Mouse (Mus musculus) forebrain, embryonic 16.5 days (tissue): ENCODE data around the gene Bmp10. TPM values are rescaled to one million over a fixed set of nuclear protein-coding genes. Genes with fewer than 3 reads are reported as not detected.
A peak's percentile ranks its signal among the peaks of the same experiment; 100 is the strongest.

Experiments used
- ATAC-seq: fragments of 200-750 bp; cut with Nextera tagmentation; 2 replicates; pipeline ENCODE4 v1.8.0; 2017; ENCODE audit warnings: mild to moderate bottlenecking, moderate library complexity
- H3K27ac ChIP-seq: fragments of 300-500 bp; sonication (generic); 2 replicates; pipeline ENCODE4 v1.5.1; 2014; ENCODE audit warnings: low read length, control low read depth
- H3K27me3 ChIP-seq: fragments of 300-500 bp; sonication (generic); replicated peaks from 2 replicates; pipeline ENCODE4 v1.6.1; 2014; ENCODE audit warnings: low read length; ENCODE audit not compliant: control insufficient read depth, insufficient read depth
- H3K36me3 ChIP-seq: fragments of 300-500 bp; sonication (generic); 2 replicates; pipeline ENCODE4 v1.6.1; 2014; ENCODE audit not compliant: control insufficient read depth, insufficient read depth
- H3K4me1 ChIP-seq: fragments of 300-500 bp; sonication (generic); replicated peaks from 2 replicates; pipeline ENCODE4 v1.6.1; 2014; ENCODE audit warnings: low read length; ENCODE audit not compliant: control insufficient read depth, insufficient read depth
- H3K4me2 ChIP-seq: fragments of 300-500 bp; sonication (generic); 2 replicates; pipeline ENCODE4 v1.6.1; 2014; ENCODE audit warnings: mild to moderate bottlenecking, low read length, control low read depth
- H3K4me3 ChIP-seq: fragments of 300-500 bp; sonication (generic); replicated peaks from 2 replicates; pipeline ENCODE4 v1.5.1; 2014; ENCODE audit warnings: mild to moderate bottlenecking, low read length, control low read depth
- H3K9ac ChIP-seq: fragments of 300-500 bp; sonication (generic); replicated peaks from 2 replicates; pipeline ENCODE4 v1.6.1; 2014; ENCODE audit warnings: low read depth, low read length, control low read depth
- H3K9me3 ChIP-seq: fragments of 300-500 bp; sonication (generic); 2 replicates; pipeline ENCODE4 v1.6.1; 2016; ENCODE audit warnings: low read length; ENCODE audit not compliant: control insufficient read depth
- WGBS: fragments of 180-500 bp; shearing (Covaris S2); extraction: QIAGEN DNeasy Blood & Tissue Kit; methylation state at CpG from one replicate; pipeline ENCODE4 v1.1.7; 2014; 5-methylcytosine and 5-hydroxymethylcytosine counted together
- polyA plus RNA-seq: library from polyadenylated mRNA; unstranded; fragments of >200 nt; fragmentation: Nextera tagmentation; extraction: Ambion mirVana; gene quantifications from 2 replicates; pipeline ENCODE4 v1.2.1, GENCODE M21; 2015

Gene Bmp10
- polyA plus RNA-seq, 1 experiment from 2014 or later, result not detected

- Histone ChIP-seq H3K27me3 (no peaks in the 10 kb centered on the region), H3K9ac (no peak overlapping the region), H3K4me3 (no peak overlapping the region), H3K27ac (no peak overlapping the region), H3K9me3 (no peaks in the 10 kb centered on the region), H3K4me2 (no peak overlapping the region), H3K4me1 (no peaks in the 10 kb centered on the region; the same call in 1 of the 2 replicates), H3K36me3 (no peaks in the 10 kb centered on the region)
- 2% methylated on average over 5 of the region's 5 CpGs for WGBS
- no peak for ATAC-seq
Measured at GRCm38 (mm10) chr6:87399137-87399536, 29.7 kb upstream of the Bmp10 start.

GRCm38 (mm10) chr6:87399886-87400566 lies 28.8 kb upstream of the Bmp10 start:
- Histone ChIP-seq H3K4me1 (no peaks in the 10 kb centered on the region; the same call in 1 of the 2 replicates), H3K27ac (no peak overlapping the region), H3K27me3 (no peaks in the 10 kb centered on the region)

DNA sequence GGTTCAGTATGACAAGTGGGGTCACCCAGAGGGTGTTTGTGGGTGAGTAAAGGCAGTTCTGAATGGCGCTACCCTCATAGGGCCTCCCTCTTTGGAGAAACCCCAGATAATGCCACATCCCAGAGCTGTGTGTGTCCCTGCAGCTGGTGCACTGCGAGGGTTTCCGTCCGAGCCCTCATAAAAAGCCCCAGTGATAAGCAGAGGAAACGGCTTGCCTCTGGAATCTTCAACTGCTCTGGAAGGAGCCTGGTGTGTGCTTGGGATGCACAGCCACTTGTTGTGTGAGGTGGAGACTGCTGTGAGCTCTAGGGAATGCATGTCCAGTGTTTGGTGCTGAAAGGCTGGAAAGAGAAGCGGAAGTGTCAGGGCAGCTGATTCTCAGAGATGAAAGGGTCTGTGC lies 27.3 kb upstream of the Bmp10 start:
- Histone ChIP-seq H3K36me3 (no peaks in the 10 kb centered on the region), H3K9ac (no peak overlapping the region), H3K4me2 (no peak overlapping the region), H3K4me3 (no peak overlapping the region), H3K4me1 (no peaks in the 10 kb centered on the region; the same call in 1 of the 2 replicates), H3K27me3 (no peaks in the 10 kb centered on the region), H3K9me3 (no peaks in the 10 kb centered on the region), H3K27ac (no peak overlapping the region)
- no peak for ATAC-seq
- 87% methylated on average over 6 of the region's 6 CpGs for WGBS

More at GRCm38 (mm10) chr6:87399886-87400566, 28.8 kb upstream of the Bmp10 start:
- Histone ChIP-seq H3K36me3 (no peaks in the 10 kb centered on the region), H3K4me3 (no peak overlapping the region), H3K9me3 (no peaks in the 10 kb centered on the region), H3K9ac (no peak overlapping the region), H3K4me2 (no peak overlapping the region)
- WGBS, result 62% methylated on average over 4 of the region's 4 CpGs
- ATAC-seq, result no peak

DNA sequence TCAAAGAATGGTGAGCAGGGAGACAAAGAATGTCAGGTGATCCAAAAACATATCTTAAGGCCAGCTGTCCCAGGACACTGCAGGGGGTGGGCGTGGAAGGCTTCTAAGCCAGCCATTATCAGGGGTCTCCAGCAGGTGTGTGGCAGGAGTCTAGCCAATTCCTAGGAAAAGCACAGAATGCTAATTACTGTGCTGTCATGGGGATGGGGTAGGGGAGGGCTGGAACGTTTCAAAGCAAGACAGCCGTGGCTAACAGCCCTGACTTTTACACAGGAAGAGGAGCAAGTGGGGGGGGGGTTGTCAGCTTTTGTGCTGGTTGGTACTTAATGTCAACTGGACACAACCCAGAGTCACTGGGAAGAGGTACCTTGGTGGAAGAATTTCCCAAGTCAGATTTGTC lies 16.8 kb upstream of the Bmp10 start:
- 28% methylated on average over 3 of the region's 3 CpGs for WGBS
- no peak overlapping the region for H3K9ac ChIP-seq
- H3K4me3 ChIP-seq, result no peak overlapping the region
- ATAC-seq, result no peak
- H3K4me1 ChIP-seq, result no peaks in the 10 kb centered on the region
- no peak overlapping the region for H3K27ac ChIP-seq
- no peak overlapping the region for H3K4me2 ChIP-seq
- H3K36me3 ChIP-seq, result no peaks in the 10 kb centered on the region
- H3K9me3 ChIP-seq, result no peaks in the 10 kb centered on the region
- no peaks in the 10 kb centered on the region for H3K27me3 ChIP-seq

- no peak for ATAC-seq
- Histone ChIP-seq H3K36me3 (no peaks in the 10 kb centered on the region), H3K4me2 (no peak overlapping the region), H3K9me3 (no peaks in the 10 kb centered on the region), H3K4me1 (0 out of 2 replicates have a peak, but pooled peaks cover 3% of the 10 kb centered on the region), H3K27me3 (no peaks in the 10 kb centered on the region), H3K4me3 (no peak overlapping the region), H3K9ac (no peak overlapping the region), H3K27ac (no peak overlapping the region)
- WGBS, result 92% methylated on average over 7 of the region's 7 CpGs
Measured at GRCm38 (mm10) chr6:87422304-87422703, 6.5 kb upstream of the Bmp10 start.

DNA sequence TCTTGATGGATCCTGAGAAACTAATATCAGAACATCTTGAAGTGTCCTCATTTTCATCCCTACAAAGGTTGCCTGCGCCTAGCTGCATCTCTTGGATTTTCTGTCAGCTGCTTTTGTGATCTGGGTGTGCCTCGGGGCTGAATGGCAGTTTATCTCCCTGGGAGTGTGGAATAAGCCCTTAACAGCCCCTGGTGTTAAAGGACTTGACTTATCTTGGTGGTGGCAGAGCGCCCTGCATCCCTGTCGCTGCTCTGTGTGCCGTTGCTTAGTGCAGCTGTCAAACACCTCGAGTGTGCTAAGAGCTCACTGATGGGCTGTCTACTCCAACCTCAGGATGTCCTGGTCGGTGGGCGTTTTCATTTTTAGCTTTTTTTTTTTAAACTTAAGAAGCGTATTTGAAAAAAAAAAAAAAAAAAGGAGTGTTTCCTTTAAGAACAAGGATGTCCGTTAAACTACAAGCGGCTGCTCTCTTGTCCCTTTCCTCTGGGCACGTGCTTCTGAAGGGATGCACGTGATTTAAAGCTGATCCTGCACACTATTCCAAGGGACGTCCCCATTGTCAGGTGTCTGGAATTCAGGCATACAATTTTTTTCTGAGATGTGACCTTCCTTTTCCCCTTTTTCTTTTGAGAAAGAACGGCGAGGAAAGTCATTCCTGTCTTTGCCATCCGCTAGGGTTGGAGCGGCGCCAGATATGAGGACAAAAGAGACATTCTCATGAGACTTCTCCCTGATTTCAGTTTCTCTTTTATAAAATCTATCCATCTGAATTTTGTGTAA lies 4.6 kb upstream of the Bmp10 start:
- H3K9ac ChIP-seq, result no peak overlapping the region
- WGBS, result 46% methylated on average over 19 of the region's 19 CpGs
- 0 out of 2 replicates have a peak, but pooled peaks cover 3% of the 10 kb centered on the region for H3K4me1 ChIP-seq
- no peaks in the 10 kb centered on the region for H3K27me3 ChIP-seq
- ATAC-seq, result no peak; the same call in 1 of the 2 replicates
- H3K36me3 ChIP-seq, result no peaks in the 10 kb centered on the region
- H3K27ac ChIP-seq, result no peak overlapping the region
- H3K4me3 ChIP-seq, result peak overlapping the region; percentile 10
- no peaks in the 10 kb centered on the region for H3K9me3 ChIP-seq
- H3K4me2 ChIP-seq, result peak overlapping the region; percentile 13

- Histone ChIP-seq H3K4me3 (no peak overlapping the region), H3K9me3 (no peaks in the 10 kb centered on the region), H3K9ac (no peak overlapping the region), H3K4me2 (no peak overlapping the region), H3K27ac (no peak overlapping the region), H3K4me1 (0 out of 2 replicates have a peak, but pooled peaks cover 3% of the 10 kb centered on the region), H3K36me3 (no peaks in the 10 kb centered on the region), H3K27me3 (no peaks in the 10 kb centered on the region)
- WGBS, result 77% methylated on average over 5 of the region's 5 CpGs
- ATAC-seq, result no peak
Measured at GRCm38 (mm10) chr6:87426954-87427353, 1.8 kb upstream of the Bmp10 start.

GRCm38 (mm10) chr6:87427616-87428015 lies 1.2 kb upstream of the Bmp10 start:
- H3K4me1 ChIP-seq, result 0 out of 2 replicates have a peak, but pooled peaks cover 3% of the 10 kb centered on the region
- H3K4me2 ChIP-seq, result no peak overlapping the region
- no peak overlapping the region for H3K4me3 ChIP-seq
- H3K9ac ChIP-seq, result no peak overlapping the region
- no peaks in the 10 kb centered on the region for H3K36me3 ChIP-seq
- no peaks in the 10 kb centered on the region for H3K27me3 ChIP-seq
- no peak for ATAC-seq
- WGBS, result 35% methylated on average over 8 of the region's 8 CpGs
- no peak overlapping the region for H3K27ac ChIP-seq
- no peaks in the 10 kb centered on the region for H3K9me3 ChIP-seq

GRCm38 (mm10) chr6:87435791-87436190 lies 7.0 kb downstream of the Bmp10 start:
- no peak overlapping the region for H3K4me3 ChIP-seq
- H3K27ac ChIP-seq, result no peak overlapping the region
- no peaks in the 10 kb centered on the region for H3K36me3 ChIP-seq
- H3K4me1 ChIP-seq, result no peaks in the 10 kb centered on the region
- no peak overlapping the region for H3K9ac ChIP-seq
- no peak for ATAC-seq
- H3K4me2 ChIP-seq, result no peak overlapping the region
- no peaks in the 10 kb centered on the region for H3K27me3 ChIP-seq
- WGBS, result 96% methylated on average over 3 of the region's 3 CpGs
- no peaks in the 10 kb centered on the region for H3K9me3 ChIP-seq
